Mouse (Mus musculus) WW6 (cell line): ENCODE measurements around the gene Zfp113.
"Not testable (repeated sequence)": the region's sequence is repeated elsewhere in the genome, so short reads cannot be mapped to it uniquely, and the experiment has no call there.

Experiments
- DNase-seq: peaks from one replicate; pipeline ENCODE4 v3.0.0-alpha.2; 2013; ENCODE audit warnings: low read depth, low spot score

Gene Zfp113

DNA sequence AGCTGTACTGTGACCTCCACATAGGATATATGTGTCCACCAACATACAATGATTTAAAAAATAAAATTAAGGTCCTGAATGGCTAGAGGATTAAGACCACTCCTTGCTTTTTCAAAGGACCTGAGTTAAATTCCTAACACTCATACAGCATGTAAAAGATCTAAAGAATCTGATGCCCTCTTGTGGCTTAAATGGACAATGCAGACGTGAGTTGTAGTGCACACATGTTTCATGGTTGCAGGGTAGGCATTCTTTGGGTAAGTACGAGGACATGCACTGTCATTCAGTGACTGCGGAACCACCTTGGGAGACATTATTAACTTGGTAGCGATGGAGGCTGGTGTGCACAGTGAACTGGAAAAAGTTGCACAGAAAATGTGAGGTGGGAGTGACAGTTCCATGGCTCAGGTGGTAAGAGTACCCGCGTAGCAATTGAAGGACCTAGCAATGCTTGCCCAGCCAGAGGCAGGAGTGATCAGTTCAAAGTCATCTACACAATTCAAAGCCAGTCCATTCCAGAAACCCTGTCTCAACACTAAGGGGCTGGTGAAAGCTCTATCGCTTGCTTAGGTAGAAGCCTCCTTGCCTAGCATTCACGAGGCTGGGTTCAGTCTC lies 17.5 kb downstream of the Zfp113 start:
- DNase-seq = no peak

GRCm38 (mm10) chr5:138137257-138137656 lies 18.3 kb downstream of the Zfp113 start:
- no peak for DNase-seq

DNA sequence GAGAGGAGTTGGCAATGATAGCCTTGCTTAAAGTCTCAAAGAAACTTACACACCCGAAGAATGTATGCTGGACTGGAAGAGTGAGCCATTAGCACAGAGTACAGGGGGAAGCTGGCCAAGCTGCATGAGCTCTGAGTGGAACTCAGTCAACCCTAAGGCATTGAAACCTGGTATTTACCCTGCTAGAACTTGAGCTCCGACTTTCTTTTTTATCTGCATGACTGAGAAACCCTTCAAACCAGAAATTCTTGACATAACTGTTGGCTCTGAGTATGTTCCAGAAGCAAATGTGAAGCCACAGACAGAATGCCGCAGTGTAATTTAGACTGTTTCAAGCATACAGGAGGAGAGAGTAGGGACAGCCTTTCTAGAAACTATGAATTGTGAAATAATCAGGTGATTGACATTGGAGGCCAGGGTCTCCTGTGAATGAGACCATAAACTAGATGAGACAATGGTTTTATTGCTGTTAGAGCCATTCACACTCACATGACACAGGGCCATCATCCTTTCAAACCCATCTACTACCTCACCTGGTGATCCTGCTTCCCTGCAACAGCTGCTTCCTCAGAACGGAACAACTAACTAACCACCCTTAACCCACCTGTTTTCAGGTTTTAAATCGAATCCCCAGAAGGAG lies 23.0 kb downstream of the Zfp113 start:
- DNase-seq = no peak

DNA sequence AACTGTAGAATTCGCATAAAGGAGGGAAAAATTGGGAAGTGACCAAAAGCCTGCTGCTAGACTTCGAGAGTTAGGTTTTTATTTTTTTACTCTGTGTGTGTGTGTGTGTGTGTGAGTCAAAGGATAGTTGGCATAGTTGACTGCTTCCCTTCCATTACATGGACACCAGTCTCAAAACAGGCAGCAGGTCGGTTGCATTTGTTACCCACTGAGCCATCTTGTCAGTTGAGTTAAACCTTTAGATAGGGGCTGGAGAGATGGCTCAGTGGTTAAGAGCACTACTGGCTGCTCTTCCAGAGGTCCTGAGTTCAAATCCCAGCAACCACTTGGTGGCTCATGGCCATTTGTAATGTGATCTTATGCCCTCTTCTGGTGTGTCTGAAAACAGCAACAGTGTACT lies 37.5 kb downstream of the Zfp113 start:
- DNase-seq = no peak

DNA sequence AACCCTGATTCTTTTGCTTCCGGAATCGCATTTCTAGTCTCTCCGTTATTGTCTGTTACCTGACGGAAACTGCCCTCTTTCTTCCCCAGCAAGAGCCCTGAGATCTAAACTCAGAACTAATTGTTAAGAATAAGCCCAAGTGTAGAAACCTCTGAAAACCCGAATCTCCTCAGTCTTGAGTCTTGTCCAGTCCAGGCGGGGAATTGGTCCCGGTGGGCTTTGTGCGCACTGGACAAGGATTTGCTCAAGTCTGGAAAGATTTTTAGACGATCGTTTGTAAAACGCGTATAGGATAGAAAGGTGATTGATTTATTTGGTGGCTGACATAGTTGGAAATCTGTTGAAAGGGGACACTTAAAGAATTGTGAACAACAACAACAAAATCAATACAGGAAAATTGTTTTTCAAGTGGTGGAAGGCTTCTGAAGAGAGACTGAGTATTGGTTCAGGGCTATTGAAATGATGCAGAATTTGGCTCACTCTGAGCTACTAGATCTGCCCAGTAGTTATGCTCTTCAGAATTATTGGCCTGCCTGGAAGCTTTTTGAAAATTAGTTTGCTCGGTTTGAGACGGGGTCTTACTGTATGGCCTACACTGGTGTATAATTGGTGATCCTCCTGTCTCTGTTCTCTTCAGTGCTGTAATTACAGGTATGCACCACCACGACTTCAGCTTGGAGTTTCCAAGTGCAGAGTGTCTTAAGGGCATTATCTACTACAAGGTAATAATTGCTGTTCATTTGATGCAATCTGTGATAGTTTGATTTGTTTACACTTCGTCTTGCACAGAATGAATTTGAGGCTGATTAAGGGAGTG lies 38.1 kb downstream of the Zfp113 start:
- no peak for DNase-seq

GRCm38 (mm10) chr5:138116255-138117198 lies 39.0 kb downstream of the Zfp113 start, which contains the start of gene Zscan21:
Zscan21 (plus strand) TSS chr5:138116903.
- peak; percentile 70 for DNase-seq

DNA sequence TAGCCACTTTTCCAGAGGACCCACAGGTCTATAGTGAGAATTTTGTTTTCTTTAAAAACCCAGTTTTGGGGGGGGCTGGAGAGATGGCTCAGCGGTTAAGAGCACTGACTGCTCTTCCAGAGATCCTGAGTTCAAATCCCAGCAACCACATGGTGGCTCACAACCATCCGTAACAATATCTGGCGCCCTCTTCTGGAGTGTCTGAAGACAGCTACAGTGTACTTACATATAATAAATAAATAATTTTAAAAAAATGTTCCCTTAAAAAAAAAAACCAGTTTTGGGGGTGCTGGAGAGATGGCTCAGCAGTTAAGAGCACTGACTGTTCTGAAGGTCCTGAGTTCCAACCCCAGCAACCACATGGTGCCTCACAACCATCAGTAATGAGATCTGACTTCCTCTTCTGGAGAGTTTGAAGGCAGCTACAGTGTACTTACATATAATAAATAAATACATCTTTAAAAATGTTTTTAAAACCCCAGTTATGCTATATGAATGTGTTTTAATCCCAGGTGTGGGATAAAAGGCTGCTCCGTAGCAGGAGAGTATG lies 45.6 kb downstream of the Zfp113 start:
- DNase-seq = not testable (repeated sequence)

DNA sequence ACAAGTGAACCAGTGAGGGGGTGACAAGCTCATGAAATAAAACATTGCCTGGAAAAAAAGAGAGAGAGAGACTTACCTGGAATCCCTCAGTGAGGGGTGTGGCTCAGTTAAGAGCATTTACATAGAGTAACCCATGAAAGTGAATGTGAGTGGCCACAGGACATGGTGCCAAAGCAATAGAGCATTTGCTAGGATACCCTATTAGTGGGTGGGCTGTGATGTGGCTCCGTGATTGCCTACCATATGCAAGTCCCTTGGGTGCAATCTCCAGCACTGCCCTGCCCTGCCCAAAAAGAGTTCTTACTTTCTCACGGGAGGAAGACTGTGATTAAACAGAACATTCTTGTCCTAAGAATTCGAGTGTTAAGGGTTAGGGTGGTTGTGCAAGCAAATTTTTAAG lies 48.4 kb downstream of the Zfp113 start:
- DNase-seq = no peak

DNA sequence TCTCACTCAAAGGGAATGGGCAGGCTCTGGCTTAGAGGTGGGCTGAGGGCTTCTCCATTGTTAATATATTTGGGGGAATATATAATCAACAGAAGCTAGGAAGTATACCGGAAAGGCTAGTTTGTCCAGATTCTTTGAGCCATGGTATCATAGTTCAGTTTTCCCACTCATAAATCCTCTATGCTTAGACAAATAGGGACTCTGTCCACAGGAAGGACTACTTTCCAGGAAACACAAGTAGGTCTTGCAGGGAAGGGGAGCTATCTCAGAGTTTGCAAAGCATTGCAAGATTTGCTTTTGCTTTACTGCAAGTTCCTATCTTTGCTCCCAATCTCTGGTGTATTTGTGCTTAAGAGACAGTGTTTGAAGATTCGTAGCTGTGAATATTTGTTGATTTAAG lies 50.6 kb downstream of the Zfp113 start:
- DNase-seq = no peak

DNA sequence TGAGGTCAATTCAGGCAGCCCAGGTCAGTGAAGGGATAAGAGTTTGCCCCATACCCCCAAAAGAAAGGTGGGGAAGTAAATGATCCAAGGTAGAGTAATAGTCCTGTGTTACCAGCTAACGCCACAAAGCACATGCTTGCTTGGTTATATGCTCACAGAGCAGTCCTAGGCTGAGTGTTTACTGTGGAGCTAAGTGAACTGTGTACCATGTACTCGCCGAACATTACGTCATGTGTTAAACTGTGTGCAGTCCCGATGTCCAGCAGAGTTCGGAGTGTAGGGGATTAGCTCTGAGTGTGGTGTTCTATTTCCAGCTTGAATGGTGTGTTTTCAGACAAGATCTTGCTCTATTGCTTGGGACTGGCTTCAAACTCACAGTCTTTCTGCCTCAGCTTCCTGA lies 61.1 kb downstream of the Zfp113 start:
- no peak for DNase-seq

- no peak for DNase-seq
Observed at GRCm38 (mm10) chr5:138092771-138093170, 62.8 kb downstream of the Zfp113 start.

GRCm38 (mm10) chr5:138090737-138091136 lies 64.8 kb downstream of the Zfp113 start:
- DNase-seq = no peak

GRCm38 (mm10) chr5:138090271-138090670 lies 65.3 kb downstream of the Zfp113 start:
- DNase-seq = peak; percentile 18
